Mouse (Mus musculus): ENCODE measurements around the gene Rpl35.
A peak's percentile ranks its signal among the peaks of the same experiment; 100 is the strongest.
"Not testable (repeated sequence)": the region's sequence is repeated elsewhere in the genome, so short reads cannot be mapped to it uniquely, and the experiment has no call there.

Gene Rpl35

GRCm38 (mm10) chr2:39005574-39006079 lies at the start of gene Rpl35:
Gene Rpl35 (minus strand): TSS chr2:39005624.
- peak; percentile 76 for DNase-seq

- DNase-seq = no peak
These were observed 43.1 kb upstream of the Rpl35 start for GRCm38 (mm10) chr2:39048515-39048914.

- no peak for DNase-seq
These were observed 34.8 kb upstream of the Rpl35 start for GRCm38 (mm10) chr2:39040215-39040614.

- no peak for DNase-seq
These were observed 26.2 kb upstream of the Rpl35 start for GRCm38 (mm10) chr2:39031611-39032010.

GRCm38 (mm10) chr2:39020004-39020403 lies 14.6 kb upstream of the Rpl35 start:
- DNase-seq = no peak

GRCm38 (mm10) chr2:39016581-39016980 lies 11.2 kb upstream of the Rpl35 start:
- DNase-seq = no peak

DNA sequence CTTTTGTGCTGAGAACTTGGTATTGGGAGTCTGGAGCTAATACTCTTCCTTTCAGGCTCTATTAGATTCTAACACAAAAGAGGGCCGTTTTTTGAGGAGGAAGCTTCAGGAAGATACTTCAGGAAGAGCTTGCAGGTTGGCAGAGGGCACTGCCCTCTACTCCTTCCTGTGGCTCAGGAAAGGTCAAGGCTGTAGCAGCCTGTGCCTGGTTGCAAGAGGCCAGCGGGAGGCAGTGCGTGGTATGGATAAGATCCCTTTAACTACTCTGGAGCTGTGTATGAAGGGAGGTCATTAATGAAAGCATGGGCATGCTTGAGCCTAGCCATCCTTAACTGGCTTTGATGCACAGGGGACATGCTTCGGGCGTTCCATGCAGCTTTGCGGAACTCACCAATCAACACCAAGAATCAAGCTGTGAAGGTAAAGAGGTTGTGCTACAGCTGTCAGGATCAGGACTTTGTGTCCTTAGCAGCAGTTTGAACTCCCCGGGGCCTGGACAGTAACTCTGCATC lies 7.4 kb upstream of the Rpl35 start:
- no peak for DNase-seq

DNA sequence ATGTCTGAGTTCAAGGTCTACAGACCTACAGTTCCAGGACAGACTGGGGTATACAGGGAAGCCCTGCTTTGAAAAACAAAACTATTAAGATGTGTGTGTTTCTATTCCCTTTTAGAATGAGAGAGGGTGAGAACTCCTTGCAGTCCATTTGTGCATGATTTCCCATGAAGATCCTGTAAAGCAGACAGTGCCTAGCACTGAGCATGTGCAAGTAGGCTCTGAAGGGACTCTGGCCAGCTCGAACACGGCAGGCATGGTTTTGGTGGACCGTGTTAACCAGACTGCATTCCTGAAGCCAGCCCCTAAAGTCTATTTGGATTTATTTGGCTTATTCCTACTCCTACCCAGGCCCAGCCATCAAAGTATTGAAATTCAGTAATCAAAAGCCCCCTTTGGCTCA lies 6.5 kb upstream of the Rpl35 start:
- DNase-seq = no peak

DNA sequence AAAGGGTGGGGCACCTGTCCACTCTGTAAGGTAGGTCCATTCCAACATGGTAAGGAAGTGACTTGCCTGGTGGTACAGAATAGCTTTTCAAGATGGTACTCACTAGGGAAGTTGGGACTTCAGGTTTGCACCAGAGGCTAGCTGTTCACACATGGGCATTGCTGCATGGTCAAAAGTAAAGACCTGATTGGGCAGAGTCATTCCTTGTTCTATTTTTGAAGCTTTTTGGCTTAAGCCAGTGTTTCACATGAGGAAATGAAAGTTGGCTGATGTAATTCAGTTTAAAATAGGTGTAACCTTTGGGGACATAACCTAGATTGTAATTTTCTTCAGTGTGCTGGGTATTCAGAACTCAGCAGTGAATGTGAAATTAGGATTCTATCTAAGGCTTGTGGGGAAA lies 5.8 kb upstream of the Rpl35 start:
- no peak for DNase-seq

DNA sequence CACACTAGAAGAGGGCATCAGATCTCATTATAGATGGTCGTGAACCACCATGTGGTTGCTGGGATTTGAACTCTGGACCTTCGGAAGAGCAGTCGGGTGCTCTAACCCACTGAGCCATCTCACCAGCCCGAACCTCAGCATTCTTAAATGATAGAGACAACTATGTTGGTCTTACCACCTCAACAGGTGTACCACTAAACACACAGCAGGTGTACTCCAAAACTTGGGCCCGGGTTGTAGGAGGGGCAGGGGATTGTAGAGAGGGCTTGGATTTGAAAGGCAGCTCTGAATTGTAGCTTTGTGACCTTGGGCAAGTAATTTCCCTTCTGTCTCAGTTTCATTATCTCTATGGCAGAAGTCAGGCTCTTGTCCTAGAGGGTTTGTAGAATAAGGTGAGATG lies 4.7 kb upstream of the Rpl35 start:
- not testable (repeated sequence) for DNase-seq

- peak; percentile 46 for DNase-seq
These were observed 3.5 kb upstream of the Rpl35 start for GRCm38 (mm10) chr2:39008954-39009365.

- DNase-seq = peak; percentile 45
These were observed 3.0 kb upstream of the Rpl35 start for GRCm38 (mm10) chr2:39008350-39008851.

- peak; percentile 95 for DNase-seq
These were observed 2.4 kb upstream of the Rpl35 start for GRCm38 (mm10) chr2:39007865-39008264.

DNA sequence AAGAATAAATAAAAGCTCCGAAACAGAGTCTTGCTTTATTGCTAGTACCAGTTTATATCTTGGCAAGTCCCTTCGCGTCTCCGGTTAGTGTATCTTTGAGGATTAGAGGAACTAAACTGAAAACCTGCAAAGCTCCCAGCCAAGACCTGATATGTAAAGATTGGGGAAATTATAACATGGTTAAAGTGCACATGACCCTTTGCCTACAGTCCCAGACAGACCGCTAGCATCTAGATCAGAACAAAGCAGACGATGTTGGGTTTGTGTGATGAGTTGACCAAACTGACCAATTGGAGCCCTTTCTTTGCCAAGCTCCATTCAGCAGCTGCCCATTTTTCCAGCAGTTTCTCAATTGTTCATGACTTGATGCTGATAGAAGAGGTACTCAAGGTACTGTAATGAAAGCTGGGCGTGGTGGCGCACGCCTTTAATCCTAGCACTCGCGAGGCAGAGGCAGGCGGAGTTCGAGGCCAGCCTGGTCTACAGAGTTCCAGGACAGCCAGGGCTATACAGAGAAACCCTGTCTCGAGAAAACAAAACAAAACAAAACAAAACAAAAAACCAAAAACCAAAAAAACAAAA lies 816 bp upstream of the Rpl35 start:
- no peak for DNase-seq

DNA sequence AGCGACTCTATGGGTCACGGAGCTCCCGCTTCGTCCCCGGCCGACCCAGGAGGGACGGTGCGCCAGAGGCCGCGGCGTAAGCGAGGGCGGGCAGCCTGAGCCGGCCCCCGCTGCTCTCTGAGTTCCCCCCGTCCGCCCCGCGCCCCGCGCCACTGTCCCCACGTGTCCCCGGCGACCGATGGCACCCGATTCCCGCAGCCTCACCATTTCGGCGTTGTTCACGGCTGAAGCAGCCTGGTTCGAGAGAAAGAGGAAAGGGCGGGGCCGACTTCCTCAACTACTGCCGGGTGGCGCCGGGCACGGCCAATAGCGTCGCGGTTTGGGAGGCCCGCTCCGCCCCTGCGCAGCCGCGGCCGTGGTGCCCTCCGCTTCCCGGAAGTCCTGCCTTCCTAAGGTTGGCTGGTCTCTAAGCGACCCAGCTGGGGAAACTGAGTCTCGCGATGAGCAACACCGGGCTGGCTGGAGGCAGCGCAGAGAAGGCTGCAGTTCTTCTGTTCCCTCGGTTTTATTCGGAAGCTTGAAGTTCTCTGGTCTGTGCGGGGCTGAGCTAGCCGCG lies 466 bp downstream of the Rpl35 start, which contains the start of gene Arpc5l:
Gene Arpc5l, plus strand, starts transcription at position 469 of the 556 bp plus-strand sequence.
- peak; percentile 93 for DNase-seq

GRCm38 (mm10) chr2:39004372-39004771 lies 1.1 kb downstream of the Rpl35 start:
- peak; percentile 42 for DNase-seq

DNA sequence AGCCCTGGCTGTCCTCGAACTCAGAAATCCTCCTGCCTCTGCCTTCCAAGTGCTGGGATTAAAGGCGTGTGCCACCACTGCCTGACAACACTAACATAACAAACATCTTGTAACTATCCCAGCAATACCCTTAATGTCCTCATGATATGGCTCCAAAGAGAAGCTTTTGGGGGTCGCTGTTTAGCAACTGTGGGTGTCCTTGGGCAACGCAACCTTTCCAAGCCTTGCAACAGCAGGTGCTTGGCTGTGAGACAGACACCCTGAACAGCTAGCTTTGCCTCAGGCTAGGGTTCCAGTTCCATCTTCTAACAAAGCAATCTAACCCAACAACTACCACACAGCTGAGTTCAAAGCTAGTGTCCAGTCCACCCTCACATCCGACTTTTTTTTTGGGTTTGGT lies 1.9 kb downstream of the Rpl35 start:
- peak; percentile 8 for DNase-seq

GRCm38 (mm10) chr2:39003106-39003505 lies 2.3 kb downstream of the Rpl35 start:
- DNase-seq = peak; percentile 10

DNA sequence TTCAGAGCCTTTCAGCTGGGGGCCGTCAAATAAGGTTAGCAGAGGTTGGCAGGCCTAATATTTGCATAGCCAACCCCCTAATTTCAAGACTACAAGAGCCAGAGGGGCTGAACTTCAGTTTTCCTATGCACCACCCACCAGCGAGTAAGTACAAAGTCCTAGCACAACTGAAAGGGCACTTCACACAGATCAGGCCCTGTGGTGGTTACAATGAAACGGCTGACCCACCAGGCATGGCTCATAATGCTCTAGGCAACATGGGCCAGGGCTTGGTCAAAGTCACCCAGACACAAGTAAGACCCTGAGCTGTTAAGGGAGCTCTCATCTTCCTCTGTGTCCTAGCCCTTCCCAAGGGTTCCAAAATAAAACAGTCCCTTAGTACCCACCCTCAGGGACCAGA lies 3.6 kb downstream of the Rpl35 start:
- peak; percentile 58 for DNase-seq

GRCm38 (mm10) chr2:39000587-39000919 lies 4.9 kb downstream of the Rpl35 start:
- DNase-seq = no peak

GRCm38 (mm10) chr2:38999910-39000586 lies 5.4 kb downstream of the Rpl35 start:
- DNase-seq = peak; percentile 74

GRCm38 (mm10) chr2:38999381-38999780 lies 6.0 kb downstream of the Rpl35 start:
- peak; percentile 19 for DNase-seq
